Comparison of ENCODE assay signal across 24 mouse cellular contexts in genomic region chr2:45083042-45083441, GRCm38 (mm10). TPM values are rescaled to one million over a fixed set of nuclear protein-coding genes. Genes with fewer than 3 reads are reported as not detected.
DNase-seq lines count a peak whose midpoint lies in the region; ATAC-seq and TF ChIP-seq lines count a peak whose summit lies in the region.
"Had no signal": no experiment of that assay in that cellular context is flagged by ENCODE, and none has a peak within 500 bp of the region (broad histone marks: within the 10 kb centered on the region; RNA-seq: fewer than 3 reads in every experiment).

No protein-coding gene starts in this region.

- peaks cover 51% of the 10 kb centered on the region for H3K4me1 ChIP-seq in forebrain, embryonic 13.5 days
- H3K4me1 ChIP-seq in forebrain, embryonic 12.5 days, result peaks cover 52% of the 10 kb centered on the region
- H3K4me1 ChIP-seq in kidney, embryonic 15.5 days, result peaks cover 26% of the 10 kb centered on the region
- peaks cover 10% of the 10 kb centered on the region for H3K4me1 ChIP-seq in olfactory bulb, adult 2 months (ENCODE audit: control insufficient read depth, insufficient read depth, low read length)

- 0 out of 2 replicates have a peak, but pooled peaks cover 4% of the 10 kb centered on the region for H3K36me3 ChIP-seq in forebrain, embryonic 13.5 days (ENCODE audit: poor library complexity, severe bottlenecking)
- no peaks in the 10 kb centered on the region for H3K36me3 ChIP-seq in forebrain, embryonic 12.5 days (replicated peaks)
- peaks cover 12% of the 10 kb centered on the region for H3K36me3 ChIP-seq in kidney, embryonic 15.5 days
- H3K36me3 ChIP-seq: limb, embryonic 12.5 days had no signal

- no peak overlapping the region for H3K4me3 ChIP-seq in forebrain, embryonic 13.5 days
- no peak overlapping the region for H3K4me3 ChIP-seq in forebrain, embryonic 12.5 days (replicated peaks)
- H3K4me3 ChIP-seq in kidney, embryonic 15.5 days (replicated peaks), result no peak overlapping the region
- H3K4me3 ChIP-seq in olfactory bulb, adult 2 months (ENCODE audit: insufficient read depth, low read depth, low read length), result no peak overlapping the region
- H3K4me3 ChIP-seq: gastrocnemius, adult 2 months; hindbrain, embryonic 10.5 days; limb, embryonic 12.5 days had no signal

- no peak overlapping the region for H3K27ac ChIP-seq in forebrain, embryonic 13.5 days
- no peak overlapping the region for H3K27ac ChIP-seq in forebrain, embryonic 12.5 days
- H3K27ac ChIP-seq in kidney, embryonic 15.5 days, result no peak overlapping the region
- H3K27ac ChIP-seq in olfactory bulb, adult 2 months (ENCODE audit: insufficient read depth, low read depth, low read length), result peak overlapping the region; percentile 95
- H3K27ac ChIP-seq: gastrocnemius, adult 2 months; hindbrain, embryonic 10.5 days; limb, embryonic 12.5 days had no signal

- no peak for TF ChIP-seq CTCF in olfactory bulb, adult 2 months (IDR thresholded peaks at IDR 0.05; ENCODE audit: insufficient read depth, low read depth, low read length)

- no peaks in the 10 kb centered on the region for H3K9me3 ChIP-seq in forebrain, embryonic 13.5 days (replicated peaks)
- no peaks in the 10 kb centered on the region for H3K9me3 ChIP-seq in forebrain, embryonic 12.5 days
- no peaks in the 10 kb centered on the region for H3K9me3 ChIP-seq in kidney, embryonic 15.5 days (replicated peaks)
- H3K9me3 ChIP-seq: hindbrain, embryonic 10.5 days; limb, embryonic 12.5 days had no signal

- WGBS in forebrain, embryonic 13.5 days, result 34% methylated on average over 10 of the region's 10 CpGs
- WGBS in forebrain, embryonic 12.5 days, result 45% methylated on average over 10 of the region's 10 CpGs
- 46% methylated on average over 10 of the region's 10 CpGs for WGBS in kidney, embryonic 15.5 days
- 23% methylated on average over 10 of the region's 10 CpGs for WGBS in olfactory bulb, adult 2 months

- H3K27me3 ChIP-seq in forebrain, embryonic 13.5 days, result no peaks in the 10 kb centered on the region
- H3K27me3 ChIP-seq in forebrain, embryonic 12.5 days, result no peaks in the 10 kb centered on the region
- H3K27me3 ChIP-seq in kidney, embryonic 15.5 days, result no peaks in the 10 kb centered on the region
- H3K27me3 ChIP-seq: limb, embryonic 12.5 days had no signal

- H3K4me2 ChIP-seq in forebrain, embryonic 13.5 days, result no peak overlapping the region; the same call in 1 of the 2 replicates
- no peak overlapping the region for H3K4me2 ChIP-seq in forebrain, embryonic 12.5 days
- no peak overlapping the region for H3K4me2 ChIP-seq in kidney, embryonic 15.5 days
- H3K4me2 ChIP-seq: limb, embryonic 12.5 days; midbrain, embryonic 11.5 days had no signal

- no peak overlapping the region for H3K9ac ChIP-seq in forebrain, embryonic 13.5 days
- H3K9ac ChIP-seq in forebrain, embryonic 12.5 days, result no peak overlapping the region
- H3K9ac ChIP-seq in kidney, embryonic 15.5 days, result no peak overlapping the region
- H3K9ac ChIP-seq: limb, embryonic 12.5 days; liver, postnatal 0 days had no signal

- no peak for DNase-seq in kidney, postnatal 10 days
- DNase-seq in right cerebral cortex, postnatal 4 days, result peak; percentile 8
- DNase-seq in right cerebral cortex, postnatal 10 days (ENCODE audit: low spot score in 2 of 2), result no peak
- no peak for DNase-seq in spleen, adult 18-20 months
- DNase-seq: adrenal gland, postnatal 14 days; cerebellum, adult 18-20 months; cerebellum, postnatal 25 days; gastrocnemius, adult 2 months; gastrocnemius, postnatal 36 days; heart, postnatal 14 days; kidney, adult 18-20 months; layer of hippocampus, adult 9-11 months; liver, postnatal 0 days; lung, postnatal 36 days; right cerebral cortex, postnatal 14 days; thymus, postnatal 4 days had no signal

- TF ChIP-seq POLR2A in olfactory bulb, adult 2 months (IDR thresholded peaks at IDR 0.05; ENCODE audit: insufficient read depth, low read depth, low read length), result no peak

- ATAC-seq in forebrain, embryonic 13.5 days, result peak; percentile 40; the same call in 1 of the 2 replicates
- ATAC-seq in forebrain, embryonic 12.5 days (ENCODE audit: low FRiP score), result no peak
- ATAC-seq in kidney, embryonic 15.5 days (replicated peaks; ENCODE audit: low FRiP score), result peak; percentile 49; the same call in 1 of the 2 replicates
- ATAC-seq: liver, postnatal 0 days; midbrain, embryonic 16.5 days had no signal

RNA-seq across cellular contexts. Expression of gene Zeb2, which starts 34.2 kb away (rescaled TPM):
- polyA plus RNA-seq in forebrain, embryonic 13.5 days (2015; fragmentation: Nextera tagmentation; extraction: Ambion mirVana), result 74.7 and 85.4 TPM in 2 replicates
- polyA plus RNA-seq in forebrain, embryonic 12.5 days (2016; fragmentation: Nextera tagmentation; extraction: Ambion mirVana), result 63.3 and 74.3 TPM in 2 replicates
- polyA plus RNA-seq in kidney, embryonic 15.5 days (2015; fragmentation: Nextera tagmentation; extraction: Ambion mirVana), result 51.1 and 57.1 TPM in 2 replicates
- polyA plus RNA-seq in olfactory bulb, adult 2 months (2012; ENCODE audit: insufficient read depth, insufficient read length, low replicate concordance, missing spikeins), result 125 and 1,127 TPM in 2 replicates
